Mouse (Mus musculus): ENCODE data around the gene Lyve1. TPM values are rescaled to one million over a fixed set of nuclear protein-coding genes. Genes with fewer than 3 reads are reported as not detected.

Gene Lyve1
- polyA plus RNA-seq, 1 experiment: not detected

DNA sequence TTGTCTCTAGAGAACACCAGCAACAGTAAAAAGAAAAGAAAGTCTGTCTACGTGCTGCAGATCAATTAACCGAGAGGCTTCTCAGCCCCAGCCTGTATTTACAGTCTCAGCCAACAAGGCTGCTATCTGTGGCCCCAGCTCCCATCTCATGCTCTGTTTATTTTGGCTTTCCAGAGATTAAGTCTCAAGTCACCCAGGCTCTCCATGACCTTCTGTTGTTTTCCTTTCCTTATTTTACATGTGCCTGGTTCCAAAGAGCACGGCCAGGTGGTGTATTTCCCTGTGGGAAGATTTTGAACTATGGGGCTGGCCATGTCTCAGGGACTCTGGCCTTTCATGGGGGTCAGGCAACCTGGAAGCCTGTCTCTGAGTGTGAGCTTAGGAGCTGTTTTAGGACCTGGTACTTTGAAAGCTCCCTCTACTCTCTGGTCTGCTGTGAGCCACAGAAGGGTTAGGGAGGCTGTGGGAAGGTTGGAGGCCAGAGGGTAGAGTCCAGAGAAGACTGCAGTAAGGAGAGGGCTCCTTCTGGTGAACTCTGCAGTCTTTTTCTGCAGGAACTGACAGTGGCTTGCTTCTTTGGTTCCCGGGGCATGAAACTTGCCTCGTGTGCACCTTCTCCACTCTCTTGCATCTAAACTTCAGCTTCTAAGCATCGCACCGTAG lies 11.4 kb downstream of the Lyve1 start:
- no peaks in the 10 kb centered on the region for H3K79me3 ChIP-seq (ENCODE audit: low read depth)
- no peaks in the 10 kb centered on the region for H3K79me2 ChIP-seq (ENCODE audit: control insufficient read depth, insufficient read depth)
- H3K27me3 ChIP-seq (ENCODE audit: control insufficient read depth, insufficient read depth, insufficient read length): no peaks in the 10 kb centered on the region
- TF ChIP-seq MAX (IDR thresholded peaks at IDR 0.05) (no peak), MYOD1 (IDR thresholded peaks at IDR 0.05; ENCODE audit: control insufficient read depth, insufficient read length, low read depth) (no peak), USF1 (IDR thresholded peaks at IDR 0.05; ENCODE audit: low read depth) (no peak), FOSL1 (IDR thresholded peaks at IDR 0.05; ENCODE audit: insufficient read depth, low read length, poor library complexity, severe bottlenecking) (no peak), MYOG (IDR thresholded peaks at IDR 0.05; ENCODE audit: control insufficient read depth, extremely low read depth, insufficient read length) (no peak), CTCF (IDR thresholded peaks at IDR 0.05; ENCODE audit: control insufficient read depth, insufficient read depth, insufficient read length) (no peak), CEBPB (IDR thresholded peaks at IDR 0.05; ENCODE audit: low read depth) (no peak)
- H3K36me3 ChIP-seq (ENCODE audit: control insufficient read depth, insufficient read depth): no peaks in the 10 kb centered on the region
- H3K4me3 ChIP-seq (ENCODE audit: insufficient read depth, poor library complexity, severe bottlenecking): no peak overlapping the region
- no peak overlapping the region for H3ac ChIP-seq (ENCODE audit: control insufficient read depth, insufficient read length, low read depth)

DNA sequence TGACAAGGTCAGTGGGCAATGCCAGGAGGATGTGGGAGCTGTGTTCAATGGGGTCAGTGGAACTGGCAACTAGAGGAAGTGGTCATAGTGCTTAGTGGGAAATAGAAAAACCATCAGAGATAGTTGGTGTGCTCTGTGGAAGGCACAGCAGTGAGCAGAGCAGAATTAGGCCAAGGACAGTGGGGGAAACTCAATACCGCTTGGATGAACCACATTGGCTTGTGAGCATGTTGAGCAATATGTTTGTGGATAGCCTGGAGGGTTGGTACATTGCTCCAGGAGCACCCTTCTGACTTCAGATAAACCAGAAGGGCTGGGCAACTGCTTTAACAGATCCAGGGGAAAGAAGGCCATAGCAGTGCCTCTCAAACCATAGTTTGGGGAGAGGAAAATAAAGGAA lies 14.7 kb downstream of the Lyve1 start:
- Histone ChIP-seq H3K79me2 (ENCODE audit: control insufficient read depth, insufficient read depth) (peaks cover 4% of the 10 kb centered on the region), H3K4me3 (ENCODE audit: insufficient read depth, poor library complexity, severe bottlenecking) (no peak overlapping the region), H3K36me3 (ENCODE audit: control insufficient read depth, insufficient read depth) (no peaks in the 10 kb centered on the region), H3ac (ENCODE audit: control insufficient read depth, insufficient read length, low read depth) (no peak overlapping the region), H3K79me3 (ENCODE audit: low read depth) (no peaks in the 10 kb centered on the region), H3K27me3 (ENCODE audit: control insufficient read depth, insufficient read depth, insufficient read length) (no peaks in the 10 kb centered on the region)
- TF ChIP-seq FOSL1 (IDR thresholded peaks at IDR 0.05; ENCODE audit: insufficient read depth, low read length, poor library complexity, severe bottlenecking): no peak
- no peak for TF ChIP-seq CTCF (IDR thresholded peaks at IDR 0.05; ENCODE audit: control insufficient read depth, insufficient read depth, insufficient read length)
- no peak for TF ChIP-seq MYOD1 (IDR thresholded peaks at IDR 0.05; ENCODE audit: control insufficient read depth, insufficient read length, low read depth)
- no peak for TF ChIP-seq USF1 (IDR thresholded peaks at IDR 0.05; ENCODE audit: low read depth)
- TF ChIP-seq MYOG (IDR thresholded peaks at IDR 0.05; ENCODE audit: control insufficient read depth, extremely low read depth, insufficient read length): no peak
- no peak for TF ChIP-seq CEBPB (IDR thresholded peaks at IDR 0.05; ENCODE audit: low read depth)
- no peak for TF ChIP-seq MAX (IDR thresholded peaks at IDR 0.05)

DNA sequence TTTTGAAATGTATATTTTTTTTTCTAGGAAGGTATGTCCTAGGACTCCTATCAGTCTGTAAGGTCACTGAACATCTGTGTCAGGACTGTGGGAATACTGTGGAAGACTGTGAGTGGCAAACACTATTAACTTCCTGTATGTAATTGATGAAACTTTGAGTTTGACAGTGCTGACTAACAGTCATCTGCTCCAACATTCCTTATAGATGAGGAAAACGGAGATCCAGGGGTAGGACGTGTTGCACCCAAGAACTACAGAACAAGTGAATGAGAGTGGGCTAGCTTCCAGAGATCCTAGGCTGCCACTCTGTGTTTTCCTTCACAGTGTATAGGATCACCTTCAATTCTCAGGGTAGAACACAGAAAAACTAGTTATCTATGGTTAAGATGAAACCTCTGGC lies 15.7 kb downstream of the Lyve1 start:
- H3K4me3 ChIP-seq (ENCODE audit: insufficient read depth, poor library complexity, severe bottlenecking): no peak overlapping the region
- peaks cover 12% of the 10 kb centered on the region for H3K79me2 ChIP-seq (ENCODE audit: control insufficient read depth, insufficient read depth)
- H3K27me3 ChIP-seq (ENCODE audit: control insufficient read depth, insufficient read depth, insufficient read length): no peaks in the 10 kb centered on the region
- no peak overlapping the region for H3ac ChIP-seq (ENCODE audit: control insufficient read depth, insufficient read length, low read depth)
- H3K79me3 ChIP-seq (ENCODE audit: low read depth): no peaks in the 10 kb centered on the region
- TF ChIP-seq MYOD1 (IDR thresholded peaks at IDR 0.05; ENCODE audit: control insufficient read depth, insufficient read length, low read depth) (no peak), MYOG (IDR thresholded peaks at IDR 0.05; ENCODE audit: control insufficient read depth, extremely low read depth, insufficient read length) (no peak), CEBPB (IDR thresholded peaks at IDR 0.05; ENCODE audit: low read depth) (no peak), FOSL1 (IDR thresholded peaks at IDR 0.05; ENCODE audit: insufficient read depth, low read length, poor library complexity, severe bottlenecking) (no peak), USF1 (IDR thresholded peaks at IDR 0.05; ENCODE audit: low read depth) (no peak), MAX (IDR thresholded peaks at IDR 0.05) (no peak), CTCF (IDR thresholded peaks at IDR 0.05; ENCODE audit: control insufficient read depth, insufficient read depth, insufficient read length) (no peak)
- no peaks in the 10 kb centered on the region for H3K36me3 ChIP-seq (ENCODE audit: control insufficient read depth, insufficient read depth)

DNA sequence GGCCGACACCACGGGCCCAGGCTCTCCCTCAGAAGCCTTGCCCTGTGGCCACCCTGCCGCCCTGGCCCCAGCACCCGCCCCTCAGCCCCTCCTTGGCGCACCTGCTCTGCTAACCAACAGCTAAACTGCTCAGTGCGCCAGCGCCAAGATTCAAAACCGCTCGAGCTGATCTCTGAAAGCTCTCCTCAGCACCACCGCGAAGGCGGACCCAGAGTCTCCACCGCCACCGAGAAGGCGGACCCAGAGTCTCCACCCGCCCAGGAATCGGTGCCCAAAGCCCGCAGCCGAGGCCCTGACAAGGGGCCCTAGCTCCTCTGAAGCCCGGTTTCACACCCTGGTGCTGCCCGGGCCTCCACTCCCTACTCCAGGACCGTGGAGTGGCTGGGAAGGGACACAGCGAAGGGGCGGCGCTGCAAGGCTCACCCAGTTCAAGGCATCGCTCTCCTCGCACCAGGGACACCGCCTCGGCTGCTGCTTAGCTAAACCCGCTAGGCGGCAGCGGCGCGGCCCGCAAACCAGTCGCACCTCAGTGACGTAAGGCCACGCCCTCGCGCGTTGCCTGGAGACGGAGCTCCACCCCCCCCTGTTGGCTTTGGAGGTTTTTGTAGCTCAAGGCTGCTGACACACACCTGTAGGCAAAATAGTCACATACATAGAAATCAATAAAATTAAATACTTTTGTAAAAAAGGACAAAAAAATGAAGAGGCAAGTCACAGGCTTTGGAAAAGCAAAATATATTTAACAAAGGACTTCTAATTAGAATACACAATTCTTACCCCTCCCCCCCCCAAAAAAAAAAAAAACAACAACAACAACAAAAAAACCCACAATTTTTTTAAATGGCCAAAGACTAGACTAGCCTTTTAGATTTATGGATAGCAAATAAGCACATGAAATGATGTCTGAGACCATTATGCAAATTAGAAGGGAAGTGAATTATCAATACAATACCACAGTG lies 18.8 kb downstream of the Lyve1 start, which contains the start of gene Rnf141:
Gene Rnf141 (minus strand): TSS at position 542 of the 959 bp plus-strand sequence.
- Histone ChIP-seq H3K79me2 (ENCODE audit: control insufficient read depth, insufficient read depth) (peaks cover 19% of the 10 kb centered on the region), H3ac (ENCODE audit: control insufficient read depth, insufficient read length, low read depth) (peak within 1 kb of the TSS; percentile 82), H3K4me3 (ENCODE audit: insufficient read depth, poor library complexity, severe bottlenecking) (peak within 1 kb of the TSS; percentile 45), H3K79me3 (ENCODE audit: low read depth) (peaks cover 1% of the 10 kb centered on the region), H3K27me3 (ENCODE audit: control insufficient read depth, insufficient read depth, insufficient read length) (no peaks in the 10 kb centered on the region), H3K36me3 (ENCODE audit: control insufficient read depth, insufficient read depth) (no peaks in the 10 kb centered on the region)
- TF ChIP-seq USF1 (IDR thresholded peaks at IDR 0.05; ENCODE audit: low read depth) (no peak), CTCF (IDR thresholded peaks at IDR 0.05; ENCODE audit: control insufficient read depth, insufficient read depth, insufficient read length) (peak; percentile 89), MYOD1 (IDR thresholded peaks at IDR 0.05; ENCODE audit: control insufficient read depth, insufficient read length, low read depth) (no peak), MYOG (IDR thresholded peaks at IDR 0.05; ENCODE audit: control insufficient read depth, extremely low read depth, insufficient read length) (no peak), MAX (IDR thresholded peaks at IDR 0.05) (peak; percentile 73), CEBPB (IDR thresholded peaks at IDR 0.05; ENCODE audit: low read depth) (no peak)

DNA sequence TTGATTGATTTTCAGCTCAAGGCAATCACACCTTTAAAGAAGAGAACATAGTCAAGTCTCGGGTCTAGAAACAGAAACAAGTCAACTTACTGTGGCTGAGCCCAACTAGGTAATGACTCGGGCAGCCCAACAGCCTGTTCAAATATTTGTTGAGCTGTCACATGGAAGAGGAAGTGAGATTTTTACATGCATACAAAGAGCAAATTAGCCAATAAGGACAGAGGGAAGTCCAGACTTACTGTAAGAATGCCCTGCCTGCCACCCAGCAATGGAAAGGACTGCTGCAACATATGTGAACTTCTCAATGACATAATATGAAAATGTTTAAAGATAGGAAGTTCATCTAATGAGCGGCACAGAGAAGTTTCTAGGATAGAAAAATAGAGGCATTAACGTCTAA lies 22.7 kb downstream of the Lyve1 start:
- H3K4me3 ChIP-seq (ENCODE audit: insufficient read depth, poor library complexity, severe bottlenecking): no peak overlapping the region
- peaks cover 5% of the 10 kb centered on the region for H3K36me3 ChIP-seq (ENCODE audit: control insufficient read depth, insufficient read depth)
- H3K79me3 ChIP-seq (ENCODE audit: low read depth): peaks cover 1% of the 10 kb centered on the region
- H3K27me3 ChIP-seq (ENCODE audit: control insufficient read depth, insufficient read depth, insufficient read length): no peaks in the 10 kb centered on the region
- TF ChIP-seq FOSL1 (IDR thresholded peaks at IDR 0.05; ENCODE audit: insufficient read depth, low read length, poor library complexity, severe bottlenecking): no peak
- no peak for TF ChIP-seq MYOG (IDR thresholded peaks at IDR 0.05; ENCODE audit: control insufficient read depth, extremely low read depth, insufficient read length)
- TF ChIP-seq CTCF (IDR thresholded peaks at IDR 0.05; ENCODE audit: control insufficient read depth, insufficient read depth, insufficient read length): no peak
- TF ChIP-seq USF1 (IDR thresholded peaks at IDR 0.05; ENCODE audit: low read depth): no peak
- no peak for TF ChIP-seq MAX (IDR thresholded peaks at IDR 0.05)
- no peak for TF ChIP-seq MYOD1 (IDR thresholded peaks at IDR 0.05; ENCODE audit: control insufficient read depth, insufficient read length, low read depth)
- TF ChIP-seq CEBPB (IDR thresholded peaks at IDR 0.05; ENCODE audit: low read depth): no peak
- H3ac ChIP-seq (ENCODE audit: control insufficient read depth, insufficient read length, low read depth): no peak overlapping the region
- H3K79me2 ChIP-seq (ENCODE audit: control insufficient read depth, insufficient read depth): peaks cover 19% of the 10 kb centered on the region
